Mouse (Mus musculus): ENCODE measurements around the gene Olfr545. TPM values are rescaled to one million over a fixed set of nuclear protein-coding genes. Genes with fewer than 3 reads are reported as not detected.

The Olfr545 gene
- total RNA-seq, 2 experiments from 2014 or later = not detected

- no peak for DNase-seq (ENCODE audit: low spot score in 2 of 2)
- intact Hi-C loops (cut with DNase I) = no loop called here
Observed at GRCm38 (mm10) chr7:102481579-102481978, 17.8 kb downstream of the Olfr545 start, which contains the start of gene Olfr543. Olfr543 (minus strand) TSS chr7:102481679.

GRCm38 (mm10) chr7:102480821-102481220, 18.6 kb downstream of the Olfr545 start:
- no peak for DNase-seq (ENCODE audit: low spot score in 2 of 2)
- intact Hi-C loops (cut with DNase I) = no loop called here

DNA sequence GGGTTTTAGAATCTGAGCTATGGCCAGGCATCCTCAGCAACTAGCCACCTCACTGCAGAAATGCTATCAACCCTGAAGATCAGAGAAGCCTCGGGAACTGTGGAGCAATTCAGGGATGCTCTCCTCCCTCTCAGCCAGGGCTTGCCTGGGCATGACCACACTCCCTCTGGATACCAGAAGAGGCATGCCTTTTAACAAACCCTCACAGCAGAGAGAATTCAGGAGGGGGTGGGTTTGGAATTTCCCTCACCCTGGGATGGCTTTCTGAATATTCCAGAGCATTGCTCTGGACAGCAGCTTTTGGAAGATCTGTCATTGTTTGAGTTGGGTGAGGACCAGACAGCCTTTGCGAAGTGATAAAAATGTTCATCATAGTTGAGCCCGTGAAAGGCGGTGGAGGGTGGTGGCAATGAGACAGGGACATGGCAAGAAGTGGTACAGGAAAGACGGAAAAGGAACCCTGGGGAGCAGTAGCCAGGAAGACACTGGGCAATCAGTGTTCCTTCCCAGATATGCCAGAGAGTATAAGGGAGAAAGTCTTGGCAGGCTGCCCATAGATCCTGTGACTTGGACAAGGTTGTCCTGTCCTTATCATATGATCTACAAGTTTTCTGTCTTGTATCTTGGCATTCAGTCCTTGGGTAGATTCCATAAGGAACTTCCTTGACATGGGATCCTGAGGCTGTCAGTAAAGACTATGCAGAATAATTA, 19.9 kb downstream of the Olfr545 start:
- DNase-seq (ENCODE audit: low spot score in 2 of 2) = no peak
- intact Hi-C loops (cut with DNase I) = no loop called here

DNA sequence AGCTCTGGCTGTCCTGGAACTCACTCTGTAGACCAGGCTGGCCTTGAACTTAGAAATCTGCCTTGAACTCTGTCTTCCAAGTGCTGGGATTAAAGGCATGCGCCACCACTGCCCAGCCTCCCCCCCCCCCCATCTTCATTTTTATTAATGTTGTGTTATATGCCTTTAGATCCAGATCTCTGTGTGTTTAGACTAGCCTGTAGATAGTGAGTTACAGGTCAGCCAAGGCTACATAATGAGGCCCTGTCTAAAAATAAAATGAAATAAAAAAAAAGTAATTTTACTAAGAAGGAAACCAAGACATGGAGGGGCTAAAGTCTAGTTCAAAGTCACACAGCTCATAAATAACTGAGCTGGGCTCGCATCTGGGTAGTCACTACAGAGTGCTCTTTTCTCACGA, 20.4 kb downstream of the Olfr545 start:
- intact Hi-C loops (cut with DNase I) = no loop called here
- DNase-seq (ENCODE audit: low spot score in 2 of 2) = no peak

- intact Hi-C loops (cut with DNase I) = no loop called here
- DNase-seq (ENCODE audit: low spot score in 2 of 2) = no peak
Observed at GRCm38 (mm10) chr7:102478425-102478824, 20.9 kb downstream of the Olfr545 start.

- no peak for DNase-seq (ENCODE audit: low spot score in 2 of 2)
- intact Hi-C loops (cut with DNase I) = no loop called here
Observed at GRCm38 (mm10) chr7:102477377-102477776, 22.0 kb downstream of the Olfr545 start.

DNA sequence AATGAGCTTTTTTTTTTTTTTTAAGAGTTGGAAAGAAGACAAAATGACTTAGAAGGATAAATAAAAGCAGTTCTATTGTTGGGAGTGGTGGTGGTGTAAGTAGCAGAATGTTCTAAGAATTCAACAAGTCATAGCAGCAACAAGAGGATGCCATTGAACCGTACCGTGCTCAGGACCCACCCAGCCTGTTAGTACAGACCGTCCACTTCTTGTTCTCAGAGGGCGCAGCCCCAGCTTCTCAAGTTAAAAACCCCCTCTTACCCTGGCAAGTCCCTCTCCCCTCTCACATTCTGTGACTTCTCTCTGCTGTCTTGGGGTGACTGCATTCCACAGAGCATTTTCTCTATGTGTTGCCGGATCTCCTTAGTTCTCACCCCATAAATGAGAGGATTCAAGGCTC, 22.8 kb downstream of the Olfr545 start:
- no peak for DNase-seq (ENCODE audit: low spot score in 2 of 2)
- intact Hi-C loops (cut with DNase I) = no loop called here

- no peak for DNase-seq (ENCODE audit: low spot score in 2 of 2)
- intact Hi-C loops (cut with DNase I) = no loop called here
Observed at GRCm38 (mm10) chr7:102472675-102473074, 26.7 kb downstream of the Olfr545 start.

DNA sequence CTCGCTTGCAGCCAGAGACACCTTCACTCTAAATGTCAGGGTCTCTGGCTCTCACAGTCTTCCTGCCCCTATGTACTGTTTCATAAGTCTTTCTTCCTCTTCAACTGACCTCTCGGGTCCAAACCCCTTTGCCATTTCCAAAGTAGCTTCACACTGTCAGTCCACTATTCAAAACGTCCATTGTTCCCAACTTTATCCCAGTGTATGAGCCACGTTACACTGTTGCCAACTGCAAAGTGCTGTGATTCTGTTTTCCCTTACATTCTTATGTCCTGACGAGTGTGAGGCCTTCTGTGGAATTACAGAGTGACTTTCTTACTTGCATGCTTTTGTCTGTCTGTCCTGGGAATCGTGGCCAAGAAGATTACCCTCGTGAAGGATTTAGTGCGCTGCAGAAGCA, 31.8 kb downstream of the Olfr545 start:
- no peak for DNase-seq (ENCODE audit: low spot score in 2 of 2)
- intact Hi-C loops (cut with DNase I) = no loop called here

DNA sequence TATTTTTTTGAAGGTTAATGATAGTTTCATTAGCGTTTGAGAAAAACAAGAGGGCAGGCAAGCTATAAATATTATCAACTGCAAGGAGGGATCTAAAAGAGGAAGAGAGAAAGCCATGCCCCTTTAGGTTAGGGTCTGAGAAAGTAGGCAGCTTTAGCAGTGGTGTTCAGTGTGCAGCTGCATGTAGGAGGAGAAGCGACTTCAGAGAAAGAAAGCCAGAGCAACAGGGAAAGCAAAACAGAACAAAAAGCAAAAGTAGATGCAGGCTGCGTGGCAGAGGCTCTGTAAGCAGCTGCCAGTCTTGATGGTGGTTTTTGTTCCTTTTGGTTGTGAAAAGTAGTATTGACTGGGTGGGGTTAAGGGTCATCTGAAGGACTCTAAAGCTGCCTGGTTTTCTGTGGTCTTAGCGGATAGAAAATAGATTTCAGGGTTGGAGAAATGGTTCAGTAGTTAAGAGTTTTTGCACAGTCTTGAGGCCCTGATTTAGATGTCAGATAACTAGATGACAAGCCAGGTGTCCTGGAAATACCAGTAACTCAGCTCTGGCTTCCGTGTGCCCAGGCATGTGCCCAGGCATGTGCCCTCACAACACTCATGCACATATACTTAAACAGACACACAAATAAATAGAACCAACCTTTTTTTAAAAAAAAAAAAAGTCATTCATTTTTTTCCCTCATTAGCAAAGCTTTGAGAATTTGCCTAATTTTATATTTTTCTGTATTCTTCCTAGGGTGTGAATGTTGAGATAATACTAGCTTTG, 40.6 kb downstream of the Olfr545 start:
- intact Hi-C loops (cut with DNase I) = no loop called here
- no peak for DNase-seq (ENCODE audit: low spot score in 2 of 2)

DNA sequence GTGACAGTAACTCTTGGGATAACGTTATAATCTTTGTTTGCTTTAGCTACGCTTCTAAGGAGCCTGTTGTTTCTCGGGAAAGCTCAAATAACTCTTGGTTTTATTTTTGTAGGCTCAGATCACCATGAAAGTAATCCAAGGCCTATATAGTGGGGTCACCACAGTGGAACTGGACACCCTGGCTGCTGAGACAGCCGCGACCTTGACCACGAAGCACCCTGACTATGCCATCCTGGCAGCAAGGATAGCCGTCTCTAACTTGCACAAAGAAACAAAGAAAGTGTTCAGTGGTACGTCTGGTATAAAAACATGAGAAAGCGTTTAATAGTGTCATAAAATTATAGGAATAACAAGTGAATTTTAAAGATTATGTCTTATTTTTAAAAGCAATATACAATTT, 52.9 kb downstream of the Olfr545 start:
- DNase-seq (ENCODE audit: low spot score in 2 of 2) = no peak
- intact Hi-C loops (cut with DNase I) = no loop called here

- DNase-seq (ENCODE audit: low spot score in 2 of 2) = no peak
- intact Hi-C loops (cut with DNase I) = no loop called here
Observed at GRCm38 (mm10) chr7:102444301-102444700, 55.1 kb downstream of the Olfr545 start.

GRCm38 (mm10) chr7:102442432-102442831, 56.9 kb downstream of the Olfr545 start:
- intact Hi-C loops (cut with DNase I) = no loop called here
- DNase-seq (ENCODE audit: low spot score in 2 of 2) = no peak

GRCm38 (mm10) chr7:102441657-102442391, 57.5 kb downstream of the Olfr545 start, which contains the start of gene Rrm1:
Rrm1 (plus strand) TSS chr7:102441695.
- intact Hi-C loops (cut with DNase I) = no loop called here
- peak; percentile 96 to 97 for DNase-seq (ENCODE audit: low spot score in 2 of 2)

Other genes starting within 250 kb of the Olfr545 start
- gene Rhog, start 243.5 kb downstream of the Olfr545 start, total RNA-seq (2021) = 10 to 100 TPM; 19.5 to 26.0 TPM
- gene Stim1, start 231.8 kb downstream of the Olfr545 start, total RNA-seq (2021) = 10 to 100 TPM; 84.7 to 88.7 TPM
- 10 to 100 TPM; 11.4 TPM for gene Rrm1, start 57.9 kb downstream of the Olfr545 start, total RNA-seq (2021)
- gene Olfr543, start 17.9 kb downstream of the Olfr545 start, total RNA-seq (2021) = not detected
- gene Olfr544, start 11.3 kb downstream of the Olfr545 start, total RNA-seq (2021) = not detected
- not detected for gene Olfr547, start 35.2 kb upstream of the Olfr545 start, total RNA-seq (2021)
- gene Olfr548-ps1, start 41.3 kb upstream of the Olfr545 start, total RNA-seq (2021) = not detected
- gene Olfr549, start 50.3 kb upstream of the Olfr545 start, total RNA-seq (2021) = not detected
- 1 to 10 TPM; 1.7 to 1.9 TPM for gene Trim21, start 65.9 kb upstream of the Olfr545 start, total RNA-seq (2021)
- under 1 TPM; 0.32 to 0.35 TPM for gene Olfr550, start 71.9 kb upstream of the Olfr545 start, total RNA-seq (2021)
- gene Olfr551, start 92.3 kb upstream of the Olfr545 start, total RNA-seq (2021) = not detected
- under 1 TPM; 0.08 to 0.15 TPM for gene Olfr552, start 98.2 kb upstream of the Olfr545 start, total RNA-seq (2021)
- gene Olfr553, start 118.6 kb upstream of the Olfr545 start, total RNA-seq (2021) = not detected
- gene Olfr554, start 138.9 kb upstream of the Olfr545 start, total RNA-seq (2021) = not detected
- not detected for gene Olfr555, start 159.2 kb upstream of the Olfr545 start, total RNA-seq (2021)
- gene Olfr556, start 165.3 kb upstream of the Olfr545 start, total RNA-seq (2021) = under 1 TPM in 1 of 2 experiments, not detected in 1; 0.13 TPM
- gene Trim68, start 187.8 kb upstream of the Olfr545 start, total RNA-seq (2021) = 1 to 10 TPM; 3.5 to 4.0 TPM
- under 1 TPM in 1 of 2 experiments, not detected in 1; 0.13 TPM for gene Olfr557, start 196.3 kb upstream of the Olfr545 start, total RNA-seq (2021)
- gene Olfr558, start 202.6 kb upstream of the Olfr545 start, total RNA-seq (2021) = under 1 TPM; 0.25 to 0.66 TPM
- gene Olfr33, start 219.5 kb upstream of the Olfr545 start, total RNA-seq (2021) = not detected
- not detected for gene Olfr559, start 227.9 kb upstream of the Olfr545 start, total RNA-seq (2021)